Mouse (Mus musculus) heart, embryonic 16.5 days (tissue): ENCODE results near the gene Zfp503. TPM values are rescaled to one million over a fixed set of nuclear protein-coding genes. Genes with fewer than 3 reads are reported as not detected.

Experiments
- ATAC-seq: fragments of 200-750 bp; cut with Nextera tagmentation; replicated peaks from 2 replicates; pipeline ENCODE4 v1.8.0; 2017; ENCODE audit warnings: moderate number of reproducible peaks; ENCODE audit not compliant: insufficient read depth, low FRiP score; ENCODE audit errors: extremely low read depth
- H3K27ac ChIP-seq: fragments of 300-500 bp; sonication (generic); 2 replicates; pipeline ENCODE4 v1.5.1; 2014; ENCODE audit warnings: mild to moderate bottlenecking, low read length, control low read depth, moderate library complexity
- H3K27me3 ChIP-seq: fragments of 300-500 bp; sonication (generic); 2 replicates; pipeline ENCODE4 v1.6.1; 2014; ENCODE audit warnings: low read length, mixed read lengths; ENCODE audit not compliant: control insufficient read depth, insufficient read depth
- H3K36me3 ChIP-seq: fragments of 300-500 bp; sonication (generic); 2 replicates; pipeline ENCODE4 v1.6.1; 2014; ENCODE audit not compliant: control insufficient read depth, insufficient read depth
- H3K4me1 ChIP-seq: fragments of 300-500 bp; sonication (generic); 2 replicates; pipeline ENCODE4 v1.6.1; 2014; ENCODE audit warnings: low read length, mixed read lengths; ENCODE audit not compliant: control insufficient read depth, insufficient read depth
- H3K4me2 ChIP-seq: fragments of 300-500 bp; sonication (generic); 2 replicates; pipeline ENCODE4 v1.6.1; 2014; ENCODE audit warnings: low read depth, mild to moderate bottlenecking, control low read depth, low read length
- H3K4me3 ChIP-seq: fragments of 300-500 bp; sonication (generic); 2 replicates; pipeline ENCODE4 v1.5.1; 2014; ENCODE audit warnings: mild to moderate bottlenecking, control low read depth, low read length
- H3K9ac ChIP-seq: fragments of 300-500 bp; sonication (generic); 2 replicates; pipeline ENCODE4 v1.6.1; 2014; ENCODE audit warnings: low read length, control low read depth
- H3K9me3 ChIP-seq: fragments of 300-500 bp; sonication (generic); replicated peaks from 2 replicates; pipeline ENCODE4 v1.6.1; 2016; ENCODE audit warnings: low read length; ENCODE audit not compliant: control insufficient read depth
- WGBS: fragments of 180-500 bp; shearing (Covaris S2); extraction: QIAGEN DNeasy Blood & Tissue Kit; methylation state at CpG from one replicate; pipeline ENCODE4 v1.1.7; 2014; 5-methylcytosine and 5-hydroxymethylcytosine counted together
- polyA plus RNA-seq: library from polyadenylated mRNA; unstranded; fragments of >200 nt; fragmentation: Nextera tagmentation; extraction: Ambion mirVana; gene quantifications from 2 replicates; pipeline ENCODE4 v1.2.1, GENCODE M21; 2015

Gene Zfp503
- polyA plus RNA-seq, 1 experiment from 2014 or later: 1.9 TPM

DNA sequence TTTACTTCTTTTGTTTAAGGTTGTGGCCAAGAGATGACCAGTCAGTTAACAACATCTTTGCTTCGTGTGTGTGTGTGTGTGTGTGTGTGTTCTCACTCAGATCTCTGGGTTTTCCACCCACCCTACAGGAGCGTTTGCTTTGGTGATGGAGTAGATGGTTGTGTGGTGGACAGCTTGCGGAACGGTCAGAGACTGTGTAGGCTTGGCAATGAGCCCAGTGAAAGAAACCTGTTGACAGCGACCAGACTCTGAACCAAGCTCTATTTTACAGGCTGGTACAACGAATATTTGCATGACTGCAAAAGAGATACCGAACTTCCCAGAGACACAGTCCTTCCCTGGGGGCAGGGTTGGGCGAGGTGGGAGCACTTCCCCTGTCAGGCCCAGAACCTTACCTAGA is 30.2 kb downstream of the Zfp503 start:
- Histone ChIP-seq H3K9ac (no peak overlapping the region), H3K27ac (no peak overlapping the region), H3K4me1 (peaks cover 9% of the 10 kb centered on the region), H3K27me3 (no peaks in the 10 kb centered on the region), H3K36me3 (no peaks in the 10 kb centered on the region), H3K4me2 (no peak overlapping the region), H3K9me3 (no peaks in the 10 kb centered on the region), H3K4me3 (no peak overlapping the region)
- ATAC-seq: 0 out of 2 replicates have a peak, but pooled peaks have one; percentile 14
- WGBS: 14% methylated on average over 8 of the region's 8 CpGs

DNA sequence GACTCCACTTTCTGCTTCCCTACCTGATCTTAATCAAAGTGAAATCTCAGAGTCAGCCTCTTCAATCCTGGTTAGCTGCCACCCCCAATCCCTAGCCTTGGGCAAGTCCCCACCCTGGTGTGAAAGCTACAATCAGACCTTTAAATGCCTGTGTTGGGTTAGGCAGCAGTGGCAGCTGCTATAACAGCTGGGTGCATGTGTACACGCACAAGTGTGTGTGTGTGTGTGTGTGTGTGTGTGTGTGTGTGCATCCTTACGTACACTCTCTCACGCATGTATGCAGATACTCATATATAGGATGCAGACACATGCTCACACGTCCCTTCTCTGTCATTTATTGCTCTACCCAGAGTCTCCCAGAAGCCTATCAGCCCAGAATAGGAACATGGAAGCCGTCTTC is 30.8 kb downstream of the Zfp503 start:
- Histone ChIP-seq H3K27me3 (no peaks in the 10 kb centered on the region), H3K4me3 (no peak overlapping the region), H3K4me1 (peaks cover 9% of the 10 kb centered on the region), H3K36me3 (no peaks in the 10 kb centered on the region), H3K9ac (no peak overlapping the region), H3K4me2 (no peak overlapping the region), H3K27ac (no peak overlapping the region), H3K9me3 (no peaks in the 10 kb centered on the region)
- no peak for ATAC-seq
- WGBS: 75% methylated on average over 5 of the region's 5 CpGs

DNA sequence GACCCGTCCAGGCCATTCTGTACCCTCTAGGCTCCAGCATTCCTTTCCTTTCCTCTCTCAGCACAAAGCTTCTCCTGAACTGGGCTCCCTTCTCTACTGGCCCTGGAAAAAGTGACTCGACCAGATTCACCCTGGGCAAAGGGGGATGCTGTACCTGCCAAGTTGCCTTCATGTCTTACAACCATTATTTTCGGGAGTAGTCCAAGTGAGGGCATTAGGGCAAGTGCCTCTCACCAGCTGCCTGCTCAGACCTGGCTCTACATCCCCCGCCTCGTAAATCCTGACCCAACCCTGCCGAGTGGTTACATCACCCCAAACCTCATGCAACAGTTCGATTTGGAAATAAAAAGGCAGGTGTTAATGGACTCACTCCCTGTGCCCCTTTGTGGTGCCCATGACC is 36.9 kb downstream of the Zfp503 start:
- no peak overlapping the region for H3K4me3 ChIP-seq
- no peaks in the 10 kb centered on the region for H3K27me3 ChIP-seq
- H3K9ac ChIP-seq: no peak overlapping the region
- H3K4me1 ChIP-seq: no peaks in the 10 kb centered on the region
- H3K9me3 ChIP-seq: no peaks in the 10 kb centered on the region
- H3K27ac ChIP-seq: no peak overlapping the region
- no peaks in the 10 kb centered on the region for H3K36me3 ChIP-seq
- ATAC-seq: no peak
- no peak overlapping the region for H3K4me2 ChIP-seq
- WGBS: 74% methylated on average over 7 of the region's 7 CpGs

DNA sequence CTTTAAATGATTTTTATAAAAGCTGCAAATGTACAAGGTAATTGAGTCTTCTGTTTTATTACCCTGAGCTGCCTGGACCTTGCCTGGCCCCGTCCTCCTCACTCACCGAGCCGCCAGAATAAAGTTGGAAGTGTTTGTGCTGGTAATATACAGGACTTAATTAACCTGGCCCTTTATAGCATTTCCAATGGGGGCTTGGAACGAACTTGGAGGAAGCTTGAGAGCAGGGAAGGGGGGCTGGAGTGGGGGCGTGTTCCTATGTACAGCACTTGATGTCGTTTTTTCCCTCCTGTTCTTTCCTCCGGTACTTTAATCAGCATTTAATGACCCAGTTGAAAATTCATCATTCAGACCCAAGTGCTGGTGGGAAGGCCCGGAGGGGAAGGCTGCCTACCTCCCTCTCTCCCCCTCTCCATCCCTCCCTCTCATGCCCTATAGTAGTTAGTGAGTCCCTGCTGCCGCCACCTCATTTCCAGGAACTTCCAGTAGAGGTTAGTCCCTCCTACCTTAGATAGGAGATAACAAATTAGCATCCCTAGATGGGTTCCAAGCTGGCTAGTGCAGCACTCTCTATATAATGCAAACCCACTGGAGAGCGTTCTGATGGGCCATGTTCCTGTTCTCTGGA is 37.4 kb downstream of the Zfp503 start:
- ATAC-seq: no peak
- Histone ChIP-seq H3K4me3 (no peak overlapping the region), H3K9me3 (no peaks in the 10 kb centered on the region), H3K27ac (no peak overlapping the region), H3K9ac (no peak overlapping the region), H3K4me2 (no peak overlapping the region), H3K4me1 (no peaks in the 10 kb centered on the region), H3K27me3 (no peaks in the 10 kb centered on the region), H3K36me3 (no peaks in the 10 kb centered on the region)
- WGBS: 77% methylated on average over 10 of the region's 10 CpGs

DNA sequence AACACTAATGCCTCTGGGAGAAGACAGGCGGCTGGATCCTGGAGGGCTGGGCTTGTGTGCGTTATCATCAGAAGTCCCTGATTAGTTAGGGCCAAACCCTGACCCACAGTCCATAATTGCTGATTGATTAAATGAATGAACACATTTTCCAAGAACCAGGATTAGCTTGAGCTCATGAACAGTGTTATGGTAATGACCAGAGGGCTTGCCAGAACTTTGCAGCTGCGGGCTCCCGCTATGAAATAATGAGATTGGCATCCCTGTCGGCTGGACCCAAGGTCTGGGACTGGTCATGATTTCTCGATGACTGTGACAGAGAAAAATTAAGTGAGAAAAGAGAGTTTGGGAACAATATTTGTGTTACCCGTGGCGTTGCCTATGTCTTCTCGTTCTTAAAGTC is 44.5 kb downstream of the Zfp503 start:
- Histone ChIP-seq H3K4me3 (no peak overlapping the region), H3K27ac (no peak overlapping the region), H3K4me1 (no peaks in the 10 kb centered on the region), H3K27me3 (no peaks in the 10 kb centered on the region), H3K9ac (no peak overlapping the region), H3K9me3 (no peaks in the 10 kb centered on the region), H3K4me2 (no peak overlapping the region), H3K36me3 (no peaks in the 10 kb centered on the region)
- 78% methylated on average over 9 of the region's 9 CpGs for WGBS
- no peak for ATAC-seq

DNA sequence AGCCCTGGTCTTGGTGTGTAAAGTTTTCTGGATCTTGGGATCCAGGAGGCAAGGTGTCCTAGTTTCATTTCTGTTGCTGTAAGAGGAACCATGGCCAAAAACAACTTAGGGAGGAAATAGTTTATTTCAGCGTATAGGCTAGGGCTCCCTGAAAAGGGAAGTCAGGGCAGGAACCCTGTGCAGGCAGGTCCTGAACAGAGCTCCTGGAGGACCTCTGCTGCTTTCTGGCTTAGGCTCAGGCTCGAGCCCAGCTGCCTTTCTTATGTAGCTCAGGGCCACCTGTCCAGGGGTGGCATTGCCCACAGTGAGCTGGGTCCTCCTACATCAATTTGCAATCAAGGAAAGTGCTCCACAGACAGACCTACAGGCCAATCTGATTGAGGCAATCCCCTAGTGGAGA is 47.8 kb downstream of the Zfp503 start:
- Histone ChIP-seq H3K9ac (no peak overlapping the region), H3K9me3 (no peaks in the 10 kb centered on the region), H3K4me2 (no peak overlapping the region), H3K27ac (no peak overlapping the region), H3K36me3 (no peaks in the 10 kb centered on the region), H3K4me1 (no peaks in the 10 kb centered on the region), H3K4me3 (no peak overlapping the region), H3K27me3 (no peaks in the 10 kb centered on the region)
- no peak for ATAC-seq
- 33% methylated on average over 2 of the region's 2 CpGs for WGBS

DNA sequence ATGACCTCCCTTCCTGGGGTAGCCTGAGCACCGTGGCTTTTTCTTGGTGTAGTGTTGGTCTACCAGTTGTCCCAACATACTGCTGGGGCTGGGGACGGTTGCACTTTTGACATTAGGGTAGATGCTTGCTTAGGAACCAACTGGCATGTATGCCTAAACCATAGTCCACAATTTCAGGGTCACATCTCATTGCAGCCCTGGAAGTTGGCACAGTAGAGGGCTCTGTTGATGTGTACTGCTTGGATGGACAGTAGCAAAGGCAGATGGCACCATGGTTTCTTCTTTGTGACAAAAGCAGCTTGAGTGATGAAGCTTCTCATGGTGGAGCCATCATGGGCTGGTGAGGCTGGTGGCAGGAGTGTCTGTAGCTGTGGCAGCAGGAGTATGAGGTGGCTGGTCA is 52.3 kb downstream of the Zfp503 start:
- H3K4me3 ChIP-seq: no peak overlapping the region
- H3K9ac ChIP-seq: no peak overlapping the region
- no peak overlapping the region for H3K27ac ChIP-seq
- no peak for ATAC-seq
- H3K4me2 ChIP-seq: no peak overlapping the region
- no peaks in the 10 kb centered on the region for H3K27me3 ChIP-seq
- 73% methylated on average over 2 of the region's 2 CpGs for WGBS
- no peaks in the 10 kb centered on the region for H3K36me3 ChIP-seq
- H3K9me3 ChIP-seq: no peaks in the 10 kb centered on the region
- H3K4me1 ChIP-seq: no peaks in the 10 kb centered on the region

DNA sequence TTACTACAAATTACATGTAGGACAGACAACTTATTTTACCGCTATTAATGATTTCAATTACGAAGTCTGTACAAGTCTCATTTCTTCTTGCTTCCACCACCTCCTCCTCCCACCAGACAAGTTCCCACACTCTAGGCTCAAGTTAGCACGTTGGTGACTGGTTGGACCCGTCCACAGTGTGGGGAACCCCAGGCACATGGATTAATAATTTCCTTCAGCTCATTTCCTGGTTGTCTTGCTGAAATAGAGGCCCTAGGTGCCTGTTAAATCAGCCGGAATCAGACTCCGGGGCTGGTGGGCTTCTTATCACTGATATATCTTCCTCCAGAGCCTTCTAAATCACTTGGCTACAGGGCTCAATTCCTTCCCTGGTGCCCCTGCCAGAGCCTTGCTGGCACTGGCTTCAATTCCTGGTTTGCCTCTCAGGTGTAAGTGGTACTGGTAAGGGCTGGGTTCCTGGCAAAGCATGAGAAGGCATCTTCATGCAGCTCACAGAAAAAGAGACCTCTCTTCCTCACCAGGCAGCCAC is 53.2 kb downstream of the Zfp503 start:
- no peaks in the 10 kb centered on the region for H3K4me1 ChIP-seq
- H3K4me2 ChIP-seq: no peak overlapping the region
- no peak for ATAC-seq
- 69% methylated on average over 6 of the region's 6 CpGs for WGBS
- no peak overlapping the region for H3K9ac ChIP-seq
- H3K27ac ChIP-seq: no peak overlapping the region
- H3K36me3 ChIP-seq: no peaks in the 10 kb centered on the region
- H3K4me3 ChIP-seq: no peak overlapping the region
- no peaks in the 10 kb centered on the region for H3K27me3 ChIP-seq
- no peaks in the 10 kb centered on the region for H3K9me3 ChIP-seq
